Mouse (Mus musculus): ENCODE results near the gene Hrk. TPM values are rescaled to one million over a fixed set of nuclear protein-coding genes. Genes with fewer than 3 reads are reported as not detected.

Hrk gene
- total RNA-seq, 2 experiments from 2014 or later = 35.7 to 36.7 TPM

DNA sequence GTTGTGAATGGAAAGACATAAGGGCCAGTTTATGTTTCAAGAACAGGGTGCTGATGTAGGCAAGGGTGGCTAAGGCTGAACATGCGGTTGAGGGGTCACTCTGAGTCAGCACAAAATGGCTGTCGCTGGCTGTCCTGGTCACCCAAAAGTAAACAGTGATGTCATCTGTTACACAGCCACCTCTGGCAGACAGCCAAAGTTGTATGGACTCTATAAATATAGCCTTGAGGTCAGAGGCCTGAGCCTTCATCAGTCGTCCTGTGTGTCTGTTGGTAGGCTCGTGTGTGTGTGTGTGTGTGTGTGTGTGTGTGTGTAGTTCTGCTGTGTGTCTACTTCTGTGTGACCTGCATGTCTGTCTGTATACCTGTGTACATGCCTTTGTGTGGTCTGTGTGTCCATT is 7.5 kb upstream of the Hrk start:
- DNase-seq (ENCODE audit: low spot score in 2 of 2) = no peak

DNA sequence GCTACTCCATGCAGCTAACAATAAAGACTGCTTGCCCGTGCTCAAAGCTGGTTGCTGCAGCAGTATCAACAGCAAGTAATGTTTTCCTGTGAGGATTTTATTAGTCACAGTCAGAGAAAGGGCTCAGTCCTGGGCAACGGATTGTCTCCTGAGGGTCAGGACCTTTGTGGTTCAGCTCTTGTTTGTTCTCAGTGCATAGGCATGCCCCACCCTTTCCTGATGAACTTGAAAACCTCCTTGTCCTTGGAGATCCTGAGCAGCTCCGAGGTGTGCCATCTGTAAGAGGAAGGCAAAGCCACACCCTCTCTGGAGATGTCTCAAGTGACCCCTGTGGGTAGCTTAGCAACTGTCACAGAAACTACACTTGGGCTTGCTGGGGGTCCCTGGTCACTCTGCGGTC is 3.8 kb upstream of the Hrk start:
- DNase-seq (ENCODE audit: low spot score in 2 of 2) = no peak

DNA sequence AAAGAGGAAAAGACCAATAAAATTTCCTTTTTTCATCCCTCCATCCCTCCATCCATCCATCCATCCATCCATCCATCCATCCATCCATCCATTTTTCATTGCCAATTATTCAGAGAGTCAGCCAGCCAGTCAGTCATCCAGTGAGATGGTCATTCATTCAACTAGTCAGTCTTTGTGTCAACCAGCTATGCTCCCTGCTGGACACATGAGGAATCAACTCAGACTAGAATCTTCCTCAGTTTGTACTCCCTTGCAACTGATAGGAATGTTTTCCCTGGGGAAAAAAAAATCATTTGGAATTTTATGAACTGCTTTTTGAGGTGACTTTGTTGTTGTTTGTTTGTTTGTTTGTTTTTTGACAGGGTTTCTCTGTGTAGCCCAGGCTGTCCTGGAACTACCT is 1.0 kb downstream of the Hrk start:
- DNase-seq (ENCODE audit: low spot score in 2 of 2) = no peak

DNA sequence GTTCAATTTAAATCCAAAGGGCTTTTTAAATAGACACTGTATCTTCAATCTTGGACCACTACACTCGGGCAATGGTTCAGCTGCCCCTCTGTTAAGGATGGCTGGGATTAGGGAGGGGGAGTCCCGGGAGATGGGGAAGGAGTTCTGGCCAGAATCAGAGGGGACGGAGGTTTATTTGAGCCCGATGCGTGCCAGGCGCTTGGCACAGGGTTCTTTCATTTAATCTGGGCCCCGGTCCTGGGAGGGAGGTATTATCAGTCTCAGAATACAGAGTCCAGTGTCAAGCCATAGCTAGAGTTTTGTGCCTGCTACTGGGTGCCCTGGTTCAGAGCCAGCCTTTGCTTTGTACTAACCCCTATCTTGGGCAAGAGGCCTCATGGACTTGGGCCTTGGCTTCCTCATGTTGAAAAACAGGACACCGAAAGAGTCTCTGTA is 3.1 kb downstream of the Hrk start:
- peak in 1 of 2 experiments; percentile 79 for DNase-seq (ENCODE audit: low spot score in 2 of 2)

DNA sequence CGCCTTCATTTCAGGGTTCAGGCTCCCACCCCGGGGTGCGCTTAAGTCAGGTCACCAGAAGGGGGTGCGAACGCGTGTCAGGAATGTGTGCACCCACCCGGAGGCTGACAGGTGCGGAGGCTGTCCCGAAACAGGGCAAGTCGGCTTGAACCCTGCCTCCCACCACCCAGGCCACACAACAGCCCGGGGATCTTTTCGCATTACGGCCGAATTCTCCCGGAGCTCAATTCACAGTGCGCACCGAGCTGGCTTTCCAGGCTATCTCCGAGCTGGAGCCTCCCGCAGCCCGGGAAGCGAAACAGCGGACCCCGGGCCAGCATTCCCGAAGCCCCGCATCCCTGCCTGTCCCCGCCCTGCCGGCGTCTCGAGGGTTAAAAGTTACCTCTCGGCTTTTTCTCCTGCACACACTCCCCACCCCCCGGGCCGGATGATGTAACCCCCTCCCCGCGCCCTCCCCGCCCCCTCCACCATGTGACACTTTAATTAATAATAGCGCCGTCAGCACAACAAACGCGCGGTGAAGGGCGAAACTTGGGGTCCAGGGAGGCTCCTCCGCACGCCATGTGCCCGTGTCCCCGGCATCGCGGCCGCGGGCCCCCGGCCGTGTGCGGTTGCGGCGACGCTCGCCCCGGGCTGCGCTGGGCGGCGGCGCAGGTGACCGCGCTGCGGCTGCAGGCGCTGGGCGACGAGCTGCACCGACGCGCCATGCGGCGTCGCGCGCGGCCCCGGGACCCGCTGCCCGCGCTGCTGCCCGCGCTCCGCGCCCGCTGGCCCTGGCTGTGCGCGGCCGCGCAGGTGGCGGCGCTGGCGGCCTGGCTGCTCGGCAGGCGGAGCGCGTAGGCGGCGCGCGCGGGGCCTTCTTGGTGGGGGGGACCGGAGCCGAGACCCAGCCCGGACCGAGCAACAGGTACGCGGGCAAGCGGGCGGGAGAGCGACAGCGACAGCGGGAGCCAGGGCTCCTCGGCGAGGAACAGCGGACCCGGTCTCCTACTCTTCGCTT is 5.1 kb downstream of the Hrk start:
- DNase-seq (ENCODE audit: low spot score in 2 of 2) = peak in 1 of 2 experiments; percentile 42

DNA sequence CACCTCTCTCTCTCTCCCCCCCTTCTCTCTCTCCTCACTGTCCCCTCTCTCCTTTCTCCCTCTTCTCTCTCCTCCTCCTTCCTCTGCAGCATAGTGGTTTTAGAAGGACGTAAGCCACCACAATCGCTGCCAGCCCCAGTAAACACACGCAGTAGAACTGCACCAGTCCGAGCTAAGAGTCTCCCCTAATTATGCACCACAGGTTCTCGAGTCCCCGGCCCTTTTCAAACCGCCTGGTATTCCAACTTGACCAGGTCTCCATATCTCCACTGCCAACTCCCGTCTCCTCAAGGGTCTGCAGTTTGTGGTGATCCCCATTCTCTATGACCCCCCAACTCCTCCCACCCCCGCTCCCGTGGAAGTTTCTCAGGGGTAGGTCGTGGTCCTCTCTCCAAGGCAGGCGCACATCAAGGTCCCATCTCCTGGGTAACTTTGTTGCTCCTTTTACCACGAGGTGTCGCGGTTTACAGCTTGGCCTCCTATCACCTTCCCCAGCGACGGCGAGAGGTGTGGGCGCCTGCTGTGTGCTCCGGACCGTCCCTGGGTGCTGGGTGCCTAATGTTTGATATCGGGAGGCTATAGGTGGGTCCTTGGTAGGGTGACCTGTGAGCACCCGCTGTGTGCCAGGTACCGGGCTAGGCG is 6.6 kb downstream of the Hrk start:
- no peak for DNase-seq (ENCODE audit: low spot score in 2 of 2)

DNA sequence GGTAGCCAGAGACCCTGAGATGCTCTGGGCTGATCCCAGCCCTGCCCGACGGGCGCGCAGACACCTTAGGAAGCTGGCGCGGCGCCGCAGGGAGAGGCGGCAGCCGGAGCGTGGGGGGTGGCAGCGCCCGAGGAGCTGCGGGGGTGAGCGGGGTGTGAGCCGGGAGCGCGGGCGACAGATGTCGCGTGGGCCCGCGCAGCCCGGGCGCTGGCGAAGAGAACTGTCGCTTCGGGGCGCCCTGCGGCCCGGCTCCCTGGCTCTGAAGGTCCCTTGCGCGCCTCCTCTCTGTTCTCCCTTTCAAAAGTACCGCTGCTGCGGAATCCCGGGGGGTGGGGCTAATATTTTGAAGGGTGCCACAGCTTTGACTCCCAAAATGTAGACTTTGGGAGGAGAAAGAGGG is 7.2 kb downstream of the Hrk start:
- DNase-seq (ENCODE audit: low spot score in 2 of 2) = no peak

DNA sequence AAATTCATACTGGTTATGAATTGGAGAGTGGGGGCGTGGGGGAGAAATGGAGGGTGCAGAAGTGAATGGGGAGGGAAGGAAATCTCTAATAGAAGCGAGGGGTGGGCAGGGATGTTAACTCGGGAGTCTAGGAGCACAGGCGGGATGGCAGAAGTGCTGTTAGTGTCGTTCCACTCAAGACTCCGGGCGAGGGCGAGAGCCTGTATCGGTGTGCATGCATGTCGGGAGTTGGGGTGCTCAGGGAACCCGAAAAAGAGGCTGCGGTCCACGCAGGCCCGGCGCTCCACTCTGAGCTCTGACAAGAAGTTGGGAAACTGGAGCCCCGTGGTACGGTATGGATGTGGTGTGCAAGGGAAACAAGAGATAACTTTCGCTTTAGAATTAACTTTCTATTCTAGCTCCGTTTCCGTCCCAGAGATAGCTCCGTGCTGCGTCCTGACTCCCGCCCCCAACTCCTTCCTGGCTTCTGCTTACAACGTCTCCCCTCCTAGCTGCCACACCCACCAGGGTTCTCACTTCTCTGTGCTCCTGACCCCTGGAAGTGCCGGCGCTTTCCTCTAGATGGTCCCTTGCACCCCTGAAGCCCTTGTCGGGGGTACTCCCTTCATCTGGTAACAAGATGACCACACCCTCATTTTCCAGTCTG is 7.8 kb downstream of the Hrk start:
- no peak for DNase-seq (ENCODE audit: low spot score in 2 of 2)

DNA sequence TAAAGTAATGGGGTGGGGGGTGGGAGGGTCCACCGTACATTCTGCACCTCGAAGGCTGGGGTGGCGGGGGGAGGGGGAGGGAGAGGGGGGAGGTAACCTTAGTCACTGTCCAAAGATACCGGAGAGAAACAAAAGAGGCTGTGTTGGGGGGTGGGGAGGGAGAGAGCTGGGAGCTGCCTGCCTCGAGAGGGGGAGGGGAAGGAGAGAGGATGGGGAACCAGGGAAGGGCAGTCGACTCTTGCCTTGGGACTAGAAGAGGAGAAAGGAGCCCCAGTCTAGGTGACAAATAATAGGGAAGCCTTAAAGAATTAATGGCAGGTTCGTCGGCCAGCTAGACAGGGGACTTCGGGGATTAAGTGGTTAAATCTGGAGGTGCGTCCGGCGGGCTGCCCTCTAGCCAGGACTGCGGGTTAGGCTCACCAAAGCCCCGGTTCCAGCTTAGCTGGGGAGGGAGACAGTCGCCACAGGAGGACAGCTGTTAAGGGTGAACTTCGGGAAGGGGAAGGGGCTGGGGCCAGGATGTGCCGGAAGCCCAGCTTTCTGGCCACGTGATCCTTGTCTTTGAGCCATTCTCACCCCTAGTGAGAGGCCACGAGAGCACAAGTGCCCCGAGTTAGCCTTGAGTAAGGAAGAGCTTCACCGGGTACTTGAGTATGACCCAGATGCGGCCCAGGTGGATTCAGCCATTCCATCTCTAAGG is 10.0 kb downstream of the Hrk start:
- DNase-seq (ENCODE audit: low spot score in 2 of 2) = no peak

DNA sequence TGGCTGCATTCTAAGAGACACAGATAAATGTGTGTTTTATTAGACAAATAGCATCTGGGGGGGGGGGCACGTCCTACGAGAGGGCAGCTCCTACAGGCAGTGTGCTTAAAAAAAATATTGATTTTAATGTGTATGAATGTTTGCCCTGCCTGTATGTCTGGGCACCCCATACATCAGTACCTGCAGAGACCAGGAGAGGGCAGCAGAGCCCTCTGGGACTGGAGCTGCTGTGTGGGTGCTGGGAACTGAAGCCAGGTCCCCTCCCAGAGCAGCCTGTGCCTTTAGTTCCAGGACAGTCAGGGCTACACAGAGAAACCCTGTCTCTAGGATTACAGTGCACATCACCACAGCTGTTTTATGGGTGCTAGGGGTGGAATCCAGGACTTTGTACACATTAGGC is 10.7 kb downstream of the Hrk start:
- DNase-seq (ENCODE audit: low spot score in 2 of 2) = no peak

DNA sequence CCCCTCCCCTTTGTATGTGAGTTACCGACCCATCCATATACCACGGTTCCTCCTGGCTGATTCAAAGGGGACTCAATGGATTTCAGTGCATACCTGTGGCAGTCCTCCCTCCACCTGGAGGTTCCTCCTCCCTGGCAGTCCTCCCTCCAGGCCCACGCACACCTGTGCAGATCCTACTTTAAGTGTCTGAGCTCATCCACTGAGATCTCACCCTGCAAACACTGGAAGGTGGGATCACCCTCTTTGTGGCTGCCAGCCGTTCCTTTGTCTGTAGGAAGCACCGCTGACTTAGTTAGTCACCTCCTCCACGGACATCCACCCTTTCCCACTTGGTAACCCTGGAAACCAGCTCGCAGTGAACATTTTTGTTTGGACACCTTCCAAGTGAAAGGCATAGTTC is 13.2 kb downstream of the Hrk start:
- DNase-seq (ENCODE audit: low spot score in 2 of 2) = no peak

DNA sequence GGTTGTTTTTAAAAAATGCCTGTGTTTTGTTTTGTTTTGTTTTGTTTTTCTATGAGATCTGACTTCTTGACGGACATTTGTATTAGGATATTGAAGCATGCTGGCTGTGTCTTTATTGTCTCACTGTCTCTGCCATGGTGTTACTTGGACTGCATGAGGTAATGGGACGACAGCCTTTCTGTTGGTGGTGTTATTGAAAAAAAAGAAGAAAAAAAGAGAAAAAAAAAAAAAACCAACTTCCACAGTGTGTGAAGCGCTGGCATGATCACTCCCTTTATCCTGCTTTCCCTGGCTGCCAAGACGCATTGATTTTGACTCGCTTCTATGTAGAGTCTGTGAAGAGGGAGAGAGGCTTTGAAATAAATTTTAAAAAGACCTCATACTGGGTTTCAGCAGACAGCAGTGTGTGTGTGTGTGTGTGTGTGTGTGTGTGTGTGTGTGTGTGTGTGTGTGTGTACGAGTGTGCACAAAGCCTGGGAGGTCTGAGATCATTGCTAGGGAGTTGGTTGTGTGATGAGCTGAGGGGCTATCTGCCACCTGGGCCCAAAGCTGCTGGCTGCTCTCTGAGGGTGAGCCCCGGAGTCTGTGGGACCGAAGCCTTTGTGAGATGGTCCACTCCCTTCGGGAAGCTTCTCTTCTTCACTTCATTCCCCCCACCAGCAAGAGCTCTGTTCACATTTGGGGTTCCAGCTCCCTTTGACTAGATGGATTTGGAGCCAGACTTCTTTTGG is 22.6 kb downstream of the Hrk start:
- DNase-seq (ENCODE audit: low spot score in 2 of 2) = no peak

DNA sequence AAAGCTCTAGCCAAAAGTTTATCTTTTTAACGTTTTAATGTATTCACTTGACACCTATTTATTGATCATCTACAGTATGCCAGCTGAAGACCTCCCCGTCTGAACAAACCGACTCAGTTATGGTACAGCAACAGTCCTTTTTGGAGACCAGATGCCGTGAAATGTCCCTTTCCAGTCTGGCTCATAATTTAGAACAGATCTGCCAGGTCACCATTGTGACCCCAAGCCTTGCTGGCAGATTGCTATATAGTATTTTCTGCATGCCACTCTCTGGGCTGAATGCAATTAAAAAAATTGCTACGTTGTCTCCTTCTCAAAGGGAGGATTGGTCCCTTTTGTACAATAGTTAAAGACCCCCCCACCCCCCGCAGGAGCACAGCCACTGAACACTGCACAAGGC is 23.9 kb downstream of the Hrk start:
- DNase-seq (ENCODE audit: low spot score in 2 of 2) = no peak

DNA sequence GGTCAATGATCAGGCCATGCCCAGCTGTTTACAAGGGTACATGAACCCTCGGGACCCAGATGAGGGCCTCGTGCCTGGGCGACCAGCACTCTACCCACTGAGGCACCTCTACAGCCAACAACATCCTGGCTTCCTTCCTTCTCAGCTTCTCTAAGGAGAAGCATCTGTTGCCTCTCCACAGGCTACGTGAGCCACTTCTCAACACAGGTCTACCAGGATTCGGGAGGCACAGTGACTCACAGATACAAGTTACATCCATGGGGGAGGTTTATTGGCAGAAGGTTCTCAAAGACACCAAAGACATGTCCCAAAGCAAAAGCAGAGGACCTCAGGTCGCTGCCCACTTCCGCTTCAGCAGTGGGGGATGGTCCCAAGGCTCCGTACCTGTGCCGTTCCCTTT is 26.0 kb downstream of the Hrk start:
- no peak for DNase-seq (ENCODE audit: low spot score in 2 of 2)

DNA sequence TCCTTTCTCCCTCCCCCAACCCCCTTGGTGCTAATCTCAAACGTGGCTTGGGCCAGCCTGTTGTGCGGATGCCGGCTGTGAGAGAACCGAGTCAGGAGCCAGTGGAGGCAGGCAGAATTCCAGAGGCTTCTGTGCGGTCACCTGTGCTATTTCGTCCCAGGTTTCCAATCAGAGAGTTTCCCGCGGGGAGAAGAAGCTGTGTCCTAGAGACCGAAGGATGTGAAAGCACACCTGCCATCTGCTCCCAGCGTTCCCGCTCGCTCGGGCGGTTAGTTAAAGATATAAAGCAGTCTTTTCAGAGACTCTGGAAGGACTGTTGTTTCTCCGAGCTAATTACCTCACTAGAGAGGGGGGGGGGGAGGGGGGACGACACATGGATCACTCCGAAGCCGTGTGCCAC is 27.8 kb downstream of the Hrk start:
- DNase-seq (ENCODE audit: low spot score in 2 of 2) = no peak

DNA sequence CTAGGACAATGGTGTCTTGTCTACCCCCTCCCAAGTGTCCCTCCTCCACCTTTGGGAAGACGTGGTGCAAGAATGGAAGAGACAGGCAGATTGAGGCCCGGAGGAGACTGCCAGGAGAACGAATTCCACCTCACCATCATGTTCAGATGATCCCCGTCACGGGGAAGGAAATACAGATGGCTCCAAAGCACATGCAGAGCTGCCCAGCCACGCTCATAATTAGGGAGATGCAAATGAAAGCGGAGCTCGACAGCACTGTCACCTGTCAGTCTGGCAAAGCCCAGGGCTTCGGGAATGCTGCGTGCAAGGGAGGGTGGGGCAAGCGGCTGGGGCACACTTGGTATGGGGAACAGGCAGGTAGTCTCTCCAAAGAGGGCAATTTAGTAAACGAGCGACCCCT is 33.0 kb downstream of the Hrk start:
- DNase-seq (ENCODE audit: low spot score in 2 of 2) = peak in 1 of 2 experiments; percentile 52

DNA sequence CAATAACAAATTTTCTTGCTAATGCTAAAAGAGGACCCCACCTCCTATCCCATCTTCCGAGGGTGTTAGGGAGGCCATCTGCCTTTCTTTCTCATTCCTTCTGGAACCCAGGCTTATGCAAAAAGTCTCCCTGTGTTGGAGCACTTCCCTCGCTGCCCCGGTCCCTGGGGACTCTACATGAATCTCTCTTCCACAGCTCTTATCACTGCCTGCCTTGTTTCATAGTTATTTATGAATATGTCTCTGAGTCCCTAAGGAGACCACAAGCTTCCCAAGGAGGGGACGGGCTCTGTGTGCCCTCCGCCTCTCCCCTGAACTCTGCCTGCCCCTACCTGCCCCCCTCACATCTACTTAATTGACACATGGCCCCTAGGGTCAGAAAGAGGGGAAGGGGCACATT is 35.2 kb downstream of the Hrk start:
- no peak for DNase-seq (ENCODE audit: low spot score in 2 of 2)

DNA sequence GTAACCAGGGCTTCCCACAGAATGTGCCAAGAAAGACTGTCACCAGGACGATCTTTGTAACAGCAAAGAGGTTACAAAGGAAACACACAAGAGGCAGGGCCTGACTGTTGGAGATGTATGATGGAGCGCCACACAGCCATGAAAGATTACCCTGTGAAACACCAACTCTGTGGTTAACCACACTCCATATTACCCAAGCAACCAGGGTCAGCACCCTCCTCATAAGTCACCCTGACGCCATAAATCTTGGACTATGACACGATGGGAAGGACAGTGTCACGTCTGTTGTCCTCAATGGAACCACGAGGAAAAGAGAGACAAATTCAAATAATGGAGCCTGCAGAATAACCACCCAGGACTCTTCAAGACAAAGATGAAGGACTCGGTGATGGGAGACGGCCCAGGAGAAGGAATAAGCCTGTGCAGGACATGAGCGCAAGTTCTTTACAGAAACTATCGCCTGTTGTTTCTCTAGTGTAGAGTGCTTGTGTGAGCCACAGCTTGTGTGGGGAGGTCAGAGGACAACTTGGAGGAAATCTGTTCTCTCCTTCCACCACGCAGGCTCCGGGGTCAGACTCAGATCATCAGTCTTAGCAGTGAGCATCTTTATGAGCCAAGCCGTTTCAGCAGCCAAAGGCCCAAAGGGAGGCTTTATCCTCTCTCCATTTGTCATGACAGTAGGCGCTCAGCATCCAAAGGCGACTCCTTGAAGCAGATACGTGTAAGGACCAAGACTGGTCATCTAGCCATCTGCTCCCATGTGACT is 40.4 kb downstream of the Hrk start:
- no peak for DNase-seq (ENCODE audit: low spot score in 2 of 2)

DNA sequence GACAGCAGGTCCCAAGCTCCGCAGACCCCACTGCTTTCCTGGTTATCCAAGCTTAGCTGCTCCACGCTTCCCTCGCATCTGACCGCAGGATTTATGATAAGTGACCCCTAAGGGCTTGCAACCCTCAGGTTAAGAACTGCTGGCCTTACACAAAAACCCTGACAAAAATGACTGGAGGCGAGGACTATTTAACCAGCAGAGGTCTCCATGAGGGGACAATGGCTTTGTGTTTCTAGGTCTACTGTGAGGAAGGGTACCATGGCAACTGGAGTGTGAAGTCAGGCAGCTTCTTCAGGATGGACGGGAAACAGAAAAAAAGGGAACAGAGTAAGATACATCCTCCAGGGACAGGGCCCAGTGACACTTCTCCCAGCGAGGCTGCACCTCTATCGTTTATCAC is 41.4 kb downstream of the Hrk start:
- no peak for DNase-seq (ENCODE audit: low spot score in 2 of 2)

DNA sequence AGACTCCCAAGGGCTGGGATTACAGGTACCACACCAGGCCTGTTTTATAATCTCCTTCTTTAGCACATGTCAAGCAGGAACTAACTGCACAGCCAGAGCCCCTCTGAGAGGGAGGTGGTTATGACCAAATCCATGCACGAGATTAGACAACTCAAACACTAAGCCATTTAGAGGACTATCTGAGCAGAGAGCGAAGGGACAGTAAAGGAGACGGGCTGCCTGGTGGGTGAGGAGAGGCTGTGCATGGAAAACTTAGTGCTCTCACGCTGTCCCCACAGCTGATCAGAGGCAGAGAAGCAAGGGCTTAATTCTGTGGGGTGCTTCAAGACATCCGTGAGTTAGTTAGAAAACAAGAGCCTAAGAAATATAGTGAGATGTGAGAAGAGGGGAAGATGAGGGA is 49.6 kb downstream of the Hrk start:
- no peak for DNase-seq (ENCODE audit: low spot score in 2 of 2)
